Comparison of ENCODE assay signal across 9 mouse cellular contexts in the genomic region with DNA sequence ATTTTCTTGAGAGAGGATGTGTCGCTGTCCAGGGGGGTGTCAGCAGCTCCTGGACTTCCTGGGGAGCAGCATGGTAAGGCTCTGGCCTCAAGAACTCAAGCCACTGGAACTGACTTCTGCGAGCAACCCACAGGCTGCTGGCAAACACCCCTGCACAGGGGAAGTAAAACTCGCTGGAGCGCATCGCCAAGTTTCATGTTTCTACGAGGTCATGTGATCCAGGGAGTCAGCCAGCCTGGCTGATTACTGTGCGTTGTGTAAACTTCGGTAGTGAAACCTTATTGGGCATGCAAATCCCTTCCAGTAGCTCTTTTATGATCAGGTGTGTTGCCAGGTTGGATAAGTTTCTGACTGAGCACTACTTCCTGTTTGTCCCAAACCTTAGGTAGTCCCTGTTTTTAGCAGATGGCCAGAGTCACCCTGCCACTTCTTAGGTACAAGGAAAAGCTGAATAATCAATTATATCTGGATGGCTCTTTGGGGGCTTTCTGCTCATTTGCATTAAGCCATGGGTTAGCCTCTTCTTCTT. TPM values are rescaled to one million over a fixed set of nuclear protein-coding genes. Genes with fewer than 3 reads are reported as not detected.
A peak's percentile ranks its signal among the peaks of the same experiment; 100 is the strongest.
DNase-seq lines count a peak whose midpoint lies in the region; ATAC-seq and TF ChIP-seq lines count a peak whose summit lies in the region.
"Had no signal": no experiment of that assay in that cellular context is flagged by ENCODE, and none has a peak within 500 bp of the region (broad histone marks: within the 10 kb centered on the region; RNA-seq: fewer than 3 reads in every experiment).

A gene (minus strand): TSS at position 479 of the 529 bp plus-strand sequence.

- DNase-seq in thymus, postnatal 14 days = peak; percentile 29
- no peak for DNase-seq in thymus, postnatal 4 days
- peak; percentile 81 for DNase-seq in kidney, adult 18-20 months
- peak; percentile 22 for DNase-seq in urinary bladder, postnatal 25 days (ENCODE audit: low spot score)
- DNase-seq in hindbrain, embryonic 10.5 days (ENCODE audit: low spot score) = no peak

- no peaks in the 10 kb centered on the region for H3K9me3 ChIP-seq in limb, embryonic 12.5 days
- no peaks in the 10 kb centered on the region for H3K9me3 ChIP-seq in hindbrain, embryonic 10.5 days

- H3K4me1 ChIP-seq in limb, embryonic 12.5 days (replicated peaks) = peaks cover 43% of the 10 kb centered on the region
- peaks cover 19% of the 10 kb centered on the region for H3K4me1 ChIP-seq in hindbrain, embryonic 10.5 days (replicated peaks)

- 26% methylated on average over 8 of the region's 8 CpGs for WGBS in limb, embryonic 12.5 days
- 66% methylated on average over 8 of the region's 8 CpGs for WGBS in hindbrain, embryonic 10.5 days

- peak; percentile 43 for ATAC-seq in frontal cortex, adult (ENCODE audit: low TSS enrichment)
- ATAC-seq in limb, embryonic 12.5 days (ENCODE audit: insufficient number of reproducible peaks, insufficient read depth, low FRiP score, low TSS enrichment, low read depth) = peak; percentile 33; the same call in 1 of the 2 replicates

- no peaks in the 10 kb centered on the region for H3K27me3 ChIP-seq in limb, embryonic 12.5 days
- no peaks in the 10 kb centered on the region for H3K27me3 ChIP-seq in myocyte (ENCODE audit: control insufficient read depth, insufficient read depth, insufficient read length)
- H3K27me3 ChIP-seq in hindbrain, embryonic 10.5 days (ENCODE audit: insufficient read depth, poor library complexity, severe bottlenecking) = no peaks in the 10 kb centered on the region

- TF ChIP-seq POLR2A in myocyte (IDR thresholded peaks at IDR 0.05; ENCODE audit: insufficient read length, low read depth) = no peak

- no peak within 1 kb of the TSS for H3K27ac ChIP-seq in limb, embryonic 12.5 days
- H3K27ac ChIP-seq in hindbrain, embryonic 10.5 days = no peak within 1 kb of the TSS
- H3K27ac ChIP-seq: liver, embryonic 14.5 days had no signal

- peaks cover 10% of the 10 kb centered on the region for H3K79me2 ChIP-seq in myocyte (ENCODE audit: control insufficient read depth, insufficient read depth)

- no peak within 1 kb of the TSS for H3K9ac ChIP-seq in limb, embryonic 12.5 days (replicated peaks)
- H3K9ac ChIP-seq: liver, embryonic 14.5 days had no signal

- peak within 1 kb of the TSS; percentile 16; the same call in 1 of the 2 replicates for H3K4me2 ChIP-seq in limb, embryonic 12.5 days
- peak within 1 kb of the TSS; percentile 78 for H3K4me2 ChIP-seq in myocyte (ENCODE audit: low read depth)

- H3ac ChIP-seq in myocyte (ENCODE audit: control insufficient read depth, insufficient read length) = no peak within 1 kb of the TSS

- H3K4me3 ChIP-seq in limb, embryonic 12.5 days (replicated peaks) = no peak within 1 kb of the TSS
- peak within 1 kb of the TSS; percentile 1 for H3K4me3 ChIP-seq in myocyte
- no peak within 1 kb of the TSS for H3K4me3 ChIP-seq in hindbrain, embryonic 10.5 days

- no peaks in the 10 kb centered on the region for H3K36me3 ChIP-seq in limb, embryonic 12.5 days
- no peaks in the 10 kb centered on the region for H3K36me3 ChIP-seq in myocyte (ENCODE audit: control insufficient read depth, insufficient read depth)
- H3K36me3 ChIP-seq in hindbrain, embryonic 10.5 days = no peaks in the 10 kb centered on the region

TF ChIP-seq in myocyte, 11 proteins besides CTCF, POLR2A, EP300 and RAD21:
- no peak for TF ChIP-seq TCF12 (IDR thresholded peaks at IDR 0.05; ENCODE audit: insufficient read depth, poor library complexity, severe bottlenecking)
- TF ChIP-seq USF1 (IDR thresholded peaks at IDR 0.05; ENCODE audit: low read depth) = peak; percentile 95

RNA-seq across cellular contexts. Expression of the gene that starts here (rescaled TPM):
- polyA plus RNA-seq in limb, embryonic 12.5 days (2016; fragmentation: Nextera tagmentation; extraction: Ambion mirVana) = 0.59 and 1.2 TPM in 2 replicates
- 3.3 TPM for polyA plus RNA-seq in myocyte (2012; fragmentation: generic; extraction: Trizol)
- polyA plus RNA-seq in hindbrain, embryonic 10.5 days (2016; fragmentation: Nextera tagmentation; extraction: Ambion mirVana) = 0.31 and 0.35 TPM in 2 replicates

Comparison
In these comparisons a context has a peak if more than half of its experiments do, and no peak if none do; other contexts are left out.
1. DNase-seq: peak in thymus, postnatal 14 days (single experiment), kidney, adult 18-20 months (single experiment) and urinary bladder, postnatal 25 days (single experiment); none in thymus, postnatal 4 days (single experiment) and hindbrain, embryonic 10.5 days (single experiment).